Mouse (Mus musculus): ENCODE results near the gene Ube2k. TPM values are rescaled to one million over a fixed set of nuclear protein-coding genes. Genes with fewer than 3 reads are reported as not detected.

Gene Ube2k
- polyA plus RNA-seq, 1 experiment from 2014 or later, result 107 TPM

DNA sequence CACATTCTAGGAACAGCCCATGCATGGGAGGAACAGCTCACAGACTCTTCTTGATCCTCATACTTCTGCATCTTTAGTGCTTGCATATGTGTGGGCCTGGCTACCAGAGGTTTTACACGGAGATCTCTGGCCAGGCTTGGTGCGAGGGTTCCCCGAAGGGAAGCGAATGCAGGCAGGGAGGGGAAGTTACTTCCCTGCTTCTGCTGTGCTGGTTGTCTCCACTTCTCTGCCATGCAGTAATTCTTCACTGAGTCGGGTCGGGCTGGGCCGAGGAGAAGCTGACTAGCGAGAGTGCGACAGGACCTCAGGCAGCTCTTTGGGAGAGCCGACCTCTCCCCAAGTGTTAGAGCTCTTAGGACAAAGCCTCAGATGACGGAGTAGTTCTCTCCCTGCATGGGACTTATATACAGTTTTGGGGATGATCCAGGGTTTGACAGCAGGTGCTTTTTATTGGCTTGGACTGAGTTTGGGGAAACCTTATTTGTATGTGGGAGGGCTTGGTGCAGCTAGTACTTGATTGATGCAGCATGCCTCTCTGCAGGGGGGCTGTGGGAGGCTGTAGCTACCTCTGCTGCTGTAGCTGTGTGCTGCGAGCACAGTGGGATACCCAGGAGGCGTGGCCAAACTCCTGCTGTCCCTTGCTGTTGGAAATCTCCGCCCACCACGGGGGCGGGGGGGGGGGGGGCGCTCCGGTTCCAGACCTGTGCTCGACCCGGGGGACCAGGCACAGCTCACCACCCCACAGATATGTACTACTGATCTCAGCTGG is 24.3 kb downstream of the Ube2k start:
- no peak for ATAC-seq (ENCODE audit: insufficient number of reproducible peaks, insufficient read depth, low FRiP score, low read depth)
- WGBS, result 38% methylated on average over 19 of the region's 20 CpGs
- no peak overlapping the region for H3K27ac ChIP-seq (replicated peaks in 1 of 2; ENCODE audit: control insufficient read depth in 1 of 2, insufficient read depth in 1 of 2, low read depth in 2 of 2, low read length in 2 of 2)
- 0 out of 2 replicates have a peak, but pooled peaks cover 5% of the 10 kb centered on the region for H3K36me3 ChIP-seq (ENCODE audit: control insufficient read depth, insufficient read depth, low read length)
- no peak overlapping the region for H3K4me3 ChIP-seq (ENCODE audit: control insufficient read depth in 1 of 2, insufficient read depth in 1 of 2, low read depth in 1 of 2, low read length in 2 of 2)
- no peaks in the 10 kb centered on the region for H3K27me3 ChIP-seq (ENCODE audit: control insufficient read depth, insufficient read depth, low read length)
- no peaks in the 10 kb centered on the region for H3K9me3 ChIP-seq (ENCODE audit: control insufficient read depth, low read length)
- H3K4me1 ChIP-seq (ENCODE audit: control insufficient read depth in 2 of 2, insufficient read depth in 2 of 2, low read length in 2 of 2), result peaks cover 0 to 10% of the 10 kb centered on the region in 2 experiments; a peak in 1 of 4 replicates
- H3K4me2 ChIP-seq (ENCODE audit: low read length), result no peak overlapping the region
- H3K9ac ChIP-seq (ENCODE audit: low read length), result no peak overlapping the region

DNA sequence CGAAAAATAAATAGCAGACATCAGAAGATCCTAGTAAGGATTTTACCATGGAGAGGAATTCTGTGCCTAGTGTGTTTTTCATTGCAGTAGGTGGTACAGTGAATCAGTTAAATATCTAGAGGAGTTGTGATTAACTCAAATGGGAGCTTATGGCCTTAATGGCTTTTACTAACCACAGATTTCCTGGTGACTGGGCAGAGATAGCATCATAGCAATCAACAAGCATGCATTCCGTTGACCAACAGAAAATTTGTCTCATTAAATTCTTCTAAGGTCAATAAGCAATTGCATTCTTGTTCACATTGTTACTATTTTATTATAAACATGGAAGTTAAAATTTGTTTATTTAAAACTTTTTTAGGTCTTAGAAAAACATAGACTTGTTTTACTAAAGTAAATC is 28.5 kb downstream of the Ube2k start:
- Histone ChIP-seq H3K4me3 (ENCODE audit: control insufficient read depth in 1 of 2, insufficient read depth in 1 of 2, low read depth in 1 of 2, low read length in 2 of 2) (no peak overlapping the region), H3K9me3 (ENCODE audit: control insufficient read depth, low read length) (no peaks in the 10 kb centered on the region), H3K9ac (ENCODE audit: low read length) (no peak overlapping the region), H3K4me2 (ENCODE audit: low read length) (no peak overlapping the region), H3K4me1 (ENCODE audit: control insufficient read depth in 2 of 2, insufficient read depth in 2 of 2, low read length in 2 of 2) (peaks cover 0 to 3% of the 10 kb centered on the region in 2 experiments; a peak in 1 of 4 replicates), H3K27ac (replicated peaks in 1 of 2; ENCODE audit: control insufficient read depth in 1 of 2, insufficient read depth in 1 of 2, low read depth in 2 of 2, low read length in 2 of 2) (no peak overlapping the region), H3K27me3 (ENCODE audit: control insufficient read depth, insufficient read depth, low read length) (no peaks in the 10 kb centered on the region), H3K36me3 (ENCODE audit: control insufficient read depth, insufficient read depth, low read length) (peaks cover 26% of the 10 kb centered on the region)
- no peak for ATAC-seq (ENCODE audit: insufficient number of reproducible peaks, insufficient read depth, low FRiP score, low read depth)
- WGBS, result 88% methylated on average over 2 of the region's 2 CpGs

DNA sequence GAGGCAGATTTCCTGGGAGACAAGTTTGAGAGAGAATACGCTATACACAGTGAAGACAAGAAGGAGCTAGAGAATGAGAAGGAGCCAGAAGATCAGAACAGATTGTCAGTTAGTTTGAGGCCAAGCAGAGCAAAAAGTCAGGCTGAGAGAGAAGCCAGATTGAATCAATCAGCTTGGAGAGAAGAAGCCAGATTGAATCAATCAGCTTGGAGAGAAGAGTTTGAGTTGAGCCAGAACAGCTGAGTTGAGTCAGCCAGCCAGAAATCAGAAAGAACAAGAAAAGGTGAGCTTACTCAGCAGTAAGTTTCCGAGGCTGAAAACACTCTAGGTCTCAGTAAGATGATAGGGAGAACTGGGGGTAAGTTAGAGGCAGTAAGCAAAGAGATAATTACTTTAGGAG is 37.8 kb downstream of the Ube2k start:
- Histone ChIP-seq H3K4me2 (ENCODE audit: low read length) (no peak overlapping the region), H3K4me1 (ENCODE audit: control insufficient read depth in 2 of 2, insufficient read depth in 2 of 2, low read length in 2 of 2) (peaks cover 2 to 9% of the 10 kb centered on the region in 2 experiments; a peak in 2 of 4 replicates), H3K27me3 (ENCODE audit: control insufficient read depth, insufficient read depth, low read length) (no peaks in the 10 kb centered on the region), H3K27ac (replicated peaks in 1 of 2; ENCODE audit: control insufficient read depth in 1 of 2, insufficient read depth in 1 of 2, low read depth in 2 of 2, low read length in 2 of 2) (no peak overlapping the region), H3K36me3 (ENCODE audit: control insufficient read depth, insufficient read depth, low read length) (peaks cover 40% of the 10 kb centered on the region), H3K4me3 (ENCODE audit: control insufficient read depth in 1 of 2, insufficient read depth in 1 of 2, low read depth in 1 of 2, low read length in 2 of 2) (no peak overlapping the region), H3K9me3 (ENCODE audit: control insufficient read depth, low read length) (no peaks in the 10 kb centered on the region), H3K9ac (ENCODE audit: low read length) (no peak overlapping the region)
- WGBS, result 76% methylated on average over 2 of the region's 2 CpGs
- no peak for ATAC-seq (ENCODE audit: insufficient number of reproducible peaks, insufficient read depth, low FRiP score, low read depth)

DNA sequence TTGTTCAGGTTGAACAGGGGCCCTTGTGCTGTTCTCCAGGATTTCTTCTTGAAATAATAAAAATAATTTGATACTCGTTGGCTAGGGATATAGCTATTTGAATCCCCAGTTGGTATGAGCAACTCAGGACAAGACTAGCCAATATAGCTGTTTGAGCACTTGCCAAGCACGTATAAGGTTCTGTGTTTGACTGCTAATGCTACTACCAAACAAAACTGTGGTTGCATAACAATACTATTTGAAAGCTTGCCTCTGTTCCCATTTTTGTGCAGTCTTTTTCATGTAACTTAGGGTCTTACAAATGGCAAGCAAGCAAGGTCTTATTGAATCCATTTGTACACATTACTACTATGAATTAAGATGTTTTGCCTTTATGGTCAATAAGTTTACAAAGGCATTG is 38.9 kb downstream of the Ube2k start:
- whole genome bisulfite sequencing, result 82% methylated on average over 2 of the region's 2 CpGs
- Histone ChIP-seq H3K9ac (ENCODE audit: low read length) (no peak overlapping the region), H3K4me1 (ENCODE audit: control insufficient read depth in 2 of 2, insufficient read depth in 2 of 2, low read length in 2 of 2) (peaks cover 2 to 9% of the 10 kb centered on the region in 2 experiments; a peak in 2 of 4 replicates), H3K9me3 (ENCODE audit: control insufficient read depth, low read length) (no peaks in the 10 kb centered on the region), H3K4me2 (ENCODE audit: low read length) (no peak overlapping the region), H3K36me3 (ENCODE audit: control insufficient read depth, insufficient read depth, low read length) (peaks cover 38% of the 10 kb centered on the region), H3K27me3 (ENCODE audit: control insufficient read depth, insufficient read depth, low read length) (no peaks in the 10 kb centered on the region), H3K27ac (replicated peaks in 1 of 2; ENCODE audit: control insufficient read depth in 1 of 2, insufficient read depth in 1 of 2, low read depth in 2 of 2, low read length in 2 of 2) (no peak overlapping the region), H3K4me3 (ENCODE audit: control insufficient read depth in 1 of 2, insufficient read depth in 1 of 2, low read depth in 1 of 2, low read length in 2 of 2) (no peak overlapping the region)
- ATAC-seq (ENCODE audit: insufficient number of reproducible peaks, insufficient read depth, low FRiP score, low read depth), result no peak

DNA sequence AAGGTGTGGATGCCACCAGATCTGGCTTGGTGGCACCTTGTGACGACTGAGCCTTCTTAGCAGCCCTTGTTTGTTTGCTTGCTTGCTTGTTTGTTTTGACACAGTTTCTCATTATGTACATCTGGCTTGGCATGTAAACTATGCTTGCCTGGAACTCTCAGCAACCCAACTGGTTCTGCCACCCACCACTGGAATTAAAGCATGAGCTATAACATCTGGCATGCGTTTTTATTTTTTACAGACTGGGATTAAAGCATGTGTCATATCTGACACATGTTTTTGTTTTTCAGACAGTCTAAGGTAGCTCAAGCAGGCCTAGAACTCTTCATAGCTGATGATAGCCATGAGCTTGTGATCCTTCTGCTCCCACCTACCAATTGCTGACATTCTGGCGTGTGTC is 41.5 kb downstream of the Ube2k start:
- no peak overlapping the region for H3K9ac ChIP-seq (ENCODE audit: low read length)
- no peaks in the 10 kb centered on the region for H3K27me3 ChIP-seq (ENCODE audit: control insufficient read depth, insufficient read depth, low read length)
- 61% methylated on average over 3 of the region's 3 CpGs for WGBS
- peak overlapping the region in 1 of 2 experiments; percentile 22; a peak in 1 of 4 replicates for H3K27ac ChIP-seq (replicated peaks in 1 of 2; ENCODE audit: control insufficient read depth in 1 of 2, insufficient read depth in 1 of 2, low read depth in 2 of 2, low read length in 2 of 2)
- no peaks in the 10 kb centered on the region for H3K9me3 ChIP-seq (ENCODE audit: control insufficient read depth, low read length)
- ATAC-seq (ENCODE audit: insufficient number of reproducible peaks, insufficient read depth, low FRiP score, low read depth), result no peak
- H3K4me2 ChIP-seq (ENCODE audit: low read length), result no peak overlapping the region
- peaks cover 2 to 9% of the 10 kb centered on the region in 2 experiments; a peak in 2 of 4 replicates for H3K4me1 ChIP-seq (ENCODE audit: control insufficient read depth in 2 of 2, insufficient read depth in 2 of 2, low read length in 2 of 2)
- H3K4me3 ChIP-seq (ENCODE audit: control insufficient read depth in 1 of 2, insufficient read depth in 1 of 2, low read depth in 1 of 2, low read length in 2 of 2), result no peak overlapping the region
- H3K36me3 ChIP-seq (ENCODE audit: control insufficient read depth, insufficient read depth, low read length), result peaks cover 35% of the 10 kb centered on the region

DNA sequence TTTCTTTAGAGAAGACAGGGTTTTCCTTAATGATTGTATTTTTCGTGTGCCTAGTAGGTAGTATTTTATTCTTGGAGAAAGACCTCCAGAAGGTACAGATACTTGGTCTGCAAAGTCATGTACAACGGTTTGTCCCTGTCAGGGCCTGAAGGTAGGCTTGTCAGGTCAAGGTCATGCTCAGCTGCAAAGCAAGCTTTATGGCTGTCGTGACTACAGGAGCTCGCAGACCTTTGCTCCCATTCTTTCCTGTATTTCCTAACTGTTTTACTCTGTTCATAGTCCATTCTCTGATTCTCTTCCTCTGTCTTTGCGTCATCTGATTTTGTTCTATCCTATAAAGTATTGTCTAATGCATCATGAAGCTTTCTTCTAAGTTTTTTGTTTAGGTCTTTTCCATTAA is 49.3 kb downstream of the Ube2k start:
- Histone ChIP-seq H3K27ac (replicated peaks in 1 of 2; ENCODE audit: control insufficient read depth in 1 of 2, insufficient read depth in 1 of 2, low read depth in 2 of 2, low read length in 2 of 2) (no peak overlapping the region), H3K4me1 (ENCODE audit: control insufficient read depth in 2 of 2, insufficient read depth in 2 of 2, low read length in 2 of 2) (no peaks in the 10 kb centered on the region), H3K9ac (ENCODE audit: low read length) (no peak overlapping the region), H3K4me2 (ENCODE audit: low read length) (no peak overlapping the region), H3K9me3 (ENCODE audit: control insufficient read depth, low read length) (no peaks in the 10 kb centered on the region), H3K4me3 (ENCODE audit: control insufficient read depth in 1 of 2, insufficient read depth in 1 of 2, low read depth in 1 of 2, low read length in 2 of 2) (no peak overlapping the region), H3K36me3 (ENCODE audit: control insufficient read depth, insufficient read depth, low read length) (peaks cover 59% of the 10 kb centered on the region), H3K27me3 (ENCODE audit: control insufficient read depth, insufficient read depth, low read length) (no peaks in the 10 kb centered on the region)
- ATAC-seq (ENCODE audit: insufficient number of reproducible peaks, insufficient read depth, low FRiP score, low read depth), result no peak
- WGBS, result 81% methylated on average over 5 of the region's 5 CpGs

DNA sequence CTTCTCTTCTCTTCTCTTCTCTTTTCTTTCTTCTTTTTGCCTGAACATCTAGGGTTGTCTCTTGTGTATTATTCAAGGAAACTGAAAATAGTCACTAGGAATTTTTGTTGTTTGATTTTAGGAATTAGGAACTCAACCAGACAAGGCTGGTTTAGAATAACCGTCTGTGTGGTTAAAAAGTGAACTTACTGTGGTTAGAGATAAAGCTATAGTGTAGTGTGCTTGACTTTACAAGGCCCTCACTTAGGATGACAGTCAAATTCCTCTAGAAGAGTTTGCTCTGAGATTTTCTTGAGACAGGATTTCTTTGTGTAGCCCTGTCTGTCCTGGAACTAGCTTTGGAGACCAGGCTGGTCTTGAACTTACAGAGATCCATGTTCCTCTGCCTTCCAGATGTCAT is 53.2 kb downstream of the Ube2k start:
- H3K9me3 ChIP-seq (ENCODE audit: control insufficient read depth, low read length), result no peaks in the 10 kb centered on the region
- peaks cover 72% of the 10 kb centered on the region for H3K36me3 ChIP-seq (ENCODE audit: control insufficient read depth, insufficient read depth, low read length)

More for the DNA sequence above, 53.2 kb downstream of the Ube2k start:
- WGBS, result 68% methylated on average over 1 of the region's 1 CpGs
- Histone ChIP-seq H3K27me3 (ENCODE audit: control insufficient read depth, insufficient read depth, low read length) (no peaks in the 10 kb centered on the region), H3K4me2 (ENCODE audit: low read length) (no peak overlapping the region), H3K9ac (ENCODE audit: low read length) (no peak overlapping the region), H3K4me3 (ENCODE audit: control insufficient read depth in 1 of 2, insufficient read depth in 1 of 2, low read depth in 1 of 2, low read length in 2 of 2) (no peak overlapping the region), H3K27ac (replicated peaks in 1 of 2; ENCODE audit: control insufficient read depth in 1 of 2, insufficient read depth in 1 of 2, low read depth in 2 of 2, low read length in 2 of 2) (no peak overlapping the region), H3K4me1 (ENCODE audit: control insufficient read depth in 2 of 2, insufficient read depth in 2 of 2, low read length in 2 of 2) (peaks cover 2 to 10% of the 10 kb centered on the region in 2 experiments; a peak in 2 of 4 replicates)
- ATAC-seq (ENCODE audit: insufficient number of reproducible peaks, insufficient read depth, low FRiP score, low read depth), result no peak

Measured in heart, embryonic 14.5 days (tissue).